Mouse (Mus musculus): Measurements from ENCODE around the gene Spn.

DNA sequence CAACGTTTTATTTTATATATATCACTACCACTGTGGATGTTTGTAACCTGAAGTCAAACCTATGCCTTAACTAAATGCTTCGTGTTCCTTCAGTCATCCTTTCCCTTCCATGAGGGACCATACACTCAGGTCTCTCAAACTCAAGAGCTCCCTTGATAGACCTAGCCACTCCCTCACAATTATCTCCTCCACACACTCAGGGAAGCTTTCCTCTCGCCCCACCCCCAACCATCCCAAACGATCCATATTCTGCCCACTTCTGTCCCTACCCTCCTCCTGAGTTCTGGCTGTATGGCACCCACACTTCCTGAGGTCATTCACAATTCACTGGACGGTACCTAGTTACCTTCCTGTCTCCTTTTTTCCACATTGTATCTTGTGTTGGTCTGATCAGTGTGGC, 39.1 kb downstream of the Spn start:
- TF ChIP-seq CTCF (IDR thresholded peaks at IDR 0.05): no peak
- no peak for TF ChIP-seq POLR2A (IDR thresholded peaks at IDR 0.05; ENCODE audit: insufficient read depth, low read depth, low read length)

Measured in heart, adult 2 months (tissue).